Mouse (Mus musculus): ENCODE results near the gene Dio3. TPM values are rescaled to one million over a fixed set of nuclear protein-coding genes. Genes with fewer than 3 reads are reported as not detected.

The Dio3 gene
- 3.8 and 4.3 TPM in 2 replicates for polyA plus RNA-seq (2015; fragmentation: Nextera tagmentation; extraction: Ambion mirVana)

GRCm38 (mm10) chr12:110278853-110279252 lies at the start of gene Dio3:
Dio3 (plus strand) TSS chr12:110279068.
- peak; percentile 46; the same call in 1 of the 2 replicates for ATAC-seq (replicated peaks)
- Histone ChIP-seq H3K27me3 (peaks cover 91% of the 10 kb centered on the region), H3K4me1 (peaks cover 19% of the 10 kb centered on the region), H3K9me3 (no peaks in the 10 kb centered on the region), H3K4me3 (peak within 1 kb of the TSS; percentile 42), H3K27ac (replicated peaks) (no peak within 1 kb of the TSS), H3K4me2 (replicated peaks) (peak within 1 kb of the TSS; percentile 58), H3K9ac (replicated peaks) (0 out of 2 replicates have a peak within 1 kb of the TSS, but pooled peaks have one; percentile 26), H3K36me3 (no peaks in the 10 kb centered on the region)
- WGBS, result under 1% methylated on average over 34 of the region's 34 CpGs

GRCm38 (mm10) chr12:110230296-110230695 lies 48.6 kb upstream of the Dio3 start:
- Histone ChIP-seq H3K27ac (replicated peaks) (no peak overlapping the region), H3K4me1 (no peaks in the 10 kb centered on the region), H3K9ac (replicated peaks) (no peak overlapping the region), H3K36me3 (no peaks in the 10 kb centered on the region), H3K27me3 (no peaks in the 10 kb centered on the region), H3K9me3 (no peaks in the 10 kb centered on the region), H3K4me3 (no peak overlapping the region), H3K4me2 (replicated peaks) (no peak overlapping the region)
- 86% methylated on average over 7 of the region's 7 CpGs for WGBS
- no peak for ATAC-seq (replicated peaks)

- Histone ChIP-seq H3K4me2 (replicated peaks) (no peak overlapping the region), H3K9me3 (no peaks in the 10 kb centered on the region), H3K27ac (replicated peaks) (no peak overlapping the region), H3K9ac (replicated peaks) (no peak overlapping the region), H3K27me3 (no peaks in the 10 kb centered on the region), H3K36me3 (no peaks in the 10 kb centered on the region), H3K4me1 (no peaks in the 10 kb centered on the region), H3K4me3 (no peak overlapping the region)
- no peak for ATAC-seq (replicated peaks)
- 78% methylated on average over 8 of the region's 8 CpGs for WGBS
Measured at GRCm38 (mm10) chr12:110230767-110231166, 48.1 kb upstream of the Dio3 start.

- Histone ChIP-seq H3K27ac (replicated peaks) (no peak overlapping the region), H3K36me3 (no peaks in the 10 kb centered on the region), H3K4me2 (replicated peaks) (no peak overlapping the region), H3K27me3 (no peaks in the 10 kb centered on the region), H3K9me3 (no peaks in the 10 kb centered on the region), H3K4me3 (no peak overlapping the region), H3K4me1 (no peaks in the 10 kb centered on the region), H3K9ac (replicated peaks) (no peak overlapping the region)
- ATAC-seq (replicated peaks), result no peak
- 44% methylated on average over 13 of the region's 13 CpGs for WGBS
Measured at GRCm38 (mm10) chr12:110231709-110232600, 46.9 kb upstream of the Dio3 start.

- no peak overlapping the region for H3K27ac ChIP-seq (replicated peaks)
- no peak overlapping the region for H3K4me2 ChIP-seq (replicated peaks)
- H3K9ac ChIP-seq (replicated peaks), result no peak overlapping the region
- no peaks in the 10 kb centered on the region for H3K36me3 ChIP-seq
- H3K27me3 ChIP-seq, result no peaks in the 10 kb centered on the region
- no peaks in the 10 kb centered on the region for H3K9me3 ChIP-seq
- no peak for ATAC-seq (replicated peaks)
- H3K4me1 ChIP-seq, result no peaks in the 10 kb centered on the region
- H3K4me3 ChIP-seq, result no peak overlapping the region
- 93% methylated on average over 4 of the region's 4 CpGs for WGBS
Measured at GRCm38 (mm10) chr12:110235908-110236307, 43.0 kb upstream of the Dio3 start.

GRCm38 (mm10) chr12:110237046-110237445 lies 41.8 kb upstream of the Dio3 start:
- 86% methylated on average over 7 of the region's 7 CpGs for WGBS
- H3K27ac ChIP-seq (replicated peaks), result no peak overlapping the region
- H3K36me3 ChIP-seq, result no peaks in the 10 kb centered on the region
- no peaks in the 10 kb centered on the region for H3K9me3 ChIP-seq
- ATAC-seq (replicated peaks), result no peak
- H3K4me2 ChIP-seq (replicated peaks), result no peak overlapping the region
- no peaks in the 10 kb centered on the region for H3K27me3 ChIP-seq
- no peaks in the 10 kb centered on the region for H3K4me1 ChIP-seq
- H3K9ac ChIP-seq (replicated peaks), result no peak overlapping the region
- no peak overlapping the region for H3K4me3 ChIP-seq

GRCm38 (mm10) chr12:110239358-110239757 lies 39.5 kb upstream of the Dio3 start:
- no peak for ATAC-seq (replicated peaks)
- H3K4me2 ChIP-seq (replicated peaks), result no peak overlapping the region
- no peaks in the 10 kb centered on the region for H3K36me3 ChIP-seq
- no peak overlapping the region for H3K4me3 ChIP-seq
- 82% methylated on average over 5 of the region's 5 CpGs for WGBS
- no peak overlapping the region for H3K9ac ChIP-seq (replicated peaks)
- H3K27me3 ChIP-seq, result no peaks in the 10 kb centered on the region
- H3K27ac ChIP-seq (replicated peaks), result no peak overlapping the region
- no peaks in the 10 kb centered on the region for H3K4me1 ChIP-seq
- no peaks in the 10 kb centered on the region for H3K9me3 ChIP-seq

GRCm38 (mm10) chr12:110244581-110244980 lies 34.3 kb upstream of the Dio3 start:
- no peaks in the 10 kb centered on the region for H3K4me1 ChIP-seq
- 93% methylated on average over 6 of the region's 6 CpGs for WGBS
- H3K27me3 ChIP-seq, result no peaks in the 10 kb centered on the region; the same call in 1 of the 2 replicates
- H3K27ac ChIP-seq (replicated peaks), result no peak overlapping the region
- H3K4me2 ChIP-seq (replicated peaks), result no peak overlapping the region
- H3K9me3 ChIP-seq, result no peaks in the 10 kb centered on the region
- no peaks in the 10 kb centered on the region for H3K36me3 ChIP-seq
- no peak overlapping the region for H3K4me3 ChIP-seq
- ATAC-seq (replicated peaks), result no peak
- no peak overlapping the region for H3K9ac ChIP-seq (replicated peaks)

GRCm38 (mm10) chr12:110245461-110245860 lies 33.4 kb upstream of the Dio3 start:
- no peak for ATAC-seq (replicated peaks)
- no peak overlapping the region for H3K27ac ChIP-seq (replicated peaks)
- H3K9ac ChIP-seq (replicated peaks), result no peak overlapping the region
- no peaks in the 10 kb centered on the region for H3K9me3 ChIP-seq
- WGBS, result 92% methylated on average over 4 of the region's 4 CpGs
- H3K4me1 ChIP-seq, result no peaks in the 10 kb centered on the region
- no peaks in the 10 kb centered on the region; the same call in 1 of the 2 replicates for H3K27me3 ChIP-seq
- H3K4me2 ChIP-seq (replicated peaks), result no peak overlapping the region
- H3K36me3 ChIP-seq, result no peaks in the 10 kb centered on the region
- no peak overlapping the region for H3K4me3 ChIP-seq

GRCm38 (mm10) chr12:110252163-110252575 lies 26.7 kb upstream of the Dio3 start:
- no peak overlapping the region for H3K4me3 ChIP-seq
- no peak for ATAC-seq (replicated peaks)
- H3K9ac ChIP-seq (replicated peaks), result no peak overlapping the region
- 25% methylated on average over 10 of the region's 10 CpGs for WGBS
- no peaks in the 10 kb centered on the region for H3K36me3 ChIP-seq
- no peaks in the 10 kb centered on the region for H3K4me1 ChIP-seq
- H3K27me3 ChIP-seq, result no peaks in the 10 kb centered on the region; the same call in 1 of the 2 replicates
- no peak overlapping the region for H3K27ac ChIP-seq (replicated peaks)
- H3K4me2 ChIP-seq (replicated peaks), result no peak overlapping the region
- no peaks in the 10 kb centered on the region for H3K9me3 ChIP-seq

GRCm38 (mm10) chr12:110255731-110256130 lies 23.1 kb upstream of the Dio3 start:
- WGBS, result 53% methylated on average over 10 of the region's 10 CpGs

GRCm38 (mm10) chr12:110256478-110257220 lies 22.2 kb upstream of the Dio3 start:
- H3K27me3 ChIP-seq, result no peaks in the 10 kb centered on the region
- WGBS, result 36% methylated on average over 14 of the region's 14 CpGs
- ATAC-seq (replicated peaks), result no peak
- no peak overlapping the region for H3K27ac ChIP-seq (replicated peaks)
- no peaks in the 10 kb centered on the region for H3K36me3 ChIP-seq
- H3K4me1 ChIP-seq, result no peaks in the 10 kb centered on the region
- no peaks in the 10 kb centered on the region for H3K9me3 ChIP-seq
- no peak overlapping the region for H3K9ac ChIP-seq (replicated peaks)
- H3K4me3 ChIP-seq, result no peak overlapping the region
- H3K4me2 ChIP-seq (replicated peaks), result no peak overlapping the region

More at GRCm38 (mm10) chr12:110255731-110256130, 23.1 kb upstream of the Dio3 start:
- Histone ChIP-seq H3K27ac (replicated peaks) (no peak overlapping the region), H3K27me3 (no peaks in the 10 kb centered on the region), H3K4me1 (no peaks in the 10 kb centered on the region), H3K4me3 (no peak overlapping the region), H3K36me3 (no peaks in the 10 kb centered on the region), H3K4me2 (replicated peaks) (no peak overlapping the region), H3K9ac (replicated peaks) (no peak overlapping the region), H3K9me3 (no peaks in the 10 kb centered on the region)
- no peak for ATAC-seq (replicated peaks)

Data from forebrain, embryonic 15.5 days (tissue).